Mouse (Mus musculus) brown adipose tissue, adult 24 weeks (tissue): ENCODE results near the gene Olfr910. TPM values are rescaled to one million over a fixed set of nuclear protein-coding genes. Genes with fewer than 3 reads are reported as not detected.

Source experiments
- H3K27ac ChIP-seq: fragments of 200-500 bp; replicated peaks from 2 replicates; pipeline ENCODE4 v1.5.1; 2012; ENCODE audit warnings: low read depth, mild to moderate bottlenecking, low read length
- H3K4me1 ChIP-seq: fragments of 200-500 bp; 2 replicates; pipeline ENCODE4 v1.6.1; 2012; ENCODE audit warnings: low read length, mixed read lengths; ENCODE audit not compliant: control insufficient read depth, insufficient read depth, insufficient read length
- H3K4me3 ChIP-seq: fragments of 200-500 bp; 2 replicates; pipeline ENCODE4 v1.5.1; 2012; ENCODE audit warnings: low read depth, mild to moderate bottlenecking, low read length, moderate library complexity; ENCODE audit not compliant: insufficient read depth
- polyA plus RNA-seq: library from polyadenylated mRNA; stranded (reverse); fragments of >200 nt; gene quantifications from 2 replicates; pipeline ENCODE4 v1.2.4, GENCODE M21; 2012; ENCODE audit not compliant: missing spikeins, insufficient read depth, insufficient read length

Gene Olfr910
- polyA plus RNA-seq: not detected in 2 replicates

GRCm38 (mm10) chr9:38537549-38537948 lies at the start of gene Olfr910:
Gene Olfr910 (plus strand): TSS chr9:38537849.
- H3K4me3 ChIP-seq: no peak within 1 kb of the TSS

GRCm38 (mm10) chr9:38495501-38495900 lies 42.1 kb upstream of the Olfr910 start, which contains the start of gene Olfr907:
Gene Olfr907 (plus strand): TSS chr9:38495801.
- no peak within 1 kb of the TSS for H3K4me3 ChIP-seq
- no peaks in the 10 kb centered on the region for H3K4me1 ChIP-seq
- no peak within 1 kb of the TSS for H3K27ac ChIP-seq

More at GRCm38 (mm10) chr9:38537549-38537948, at the start of gene Olfr910:
- Histone ChIP-seq H3K27ac (no peak within 1 kb of the TSS), H3K4me1 (no peaks in the 10 kb centered on the region)

- H3K27ac ChIP-seq: no peak overlapping the region
- H3K4me1 ChIP-seq: no peaks in the 10 kb centered on the region
- H3K4me3 ChIP-seq: no peak overlapping the region
Observed at GRCm38 (mm10) chr9:38512353-38512752, 25.3 kb upstream of the Olfr910 start.

- H3K27ac ChIP-seq: no peak within 1 kb of the TSS
- no peaks in the 10 kb centered on the region for H3K4me1 ChIP-seq
- H3K4me3 ChIP-seq: no peak within 1 kb of the TSS
Observed at GRCm38 (mm10) chr9:38521280-38521679, 16.4 kb upstream of the Olfr910 start, which contains the start of gene Olfr911-ps1. Gene Olfr911-ps1 (plus strand): TSS chr9:38521580.

GRCm38 (mm10) chr9:38579878-38580277 lies 42.2 kb downstream of the Olfr910 start, which contains the start of gene Olfr912:
Gene Olfr912 (plus strand): TSS chr9:38580178.
- Histone ChIP-seq H3K27ac (no peak within 1 kb of the TSS), H3K4me3 (no peak within 1 kb of the TSS), H3K4me1 (no peaks in the 10 kb centered on the region)

Other genes starting within 250 kb of the Olfr910 start
- not detected in 2 replicates for gene Olfr896-ps1, start 246.7 kb upstream of the Olfr910 start, polyA plus RNA-seq
- not detected in 2 replicates for gene Olfr25, start 208.8 kb upstream of the Olfr910 start, polyA plus RNA-seq
- not detected in 2 replicates for gene Olfr898, start 189.4 kb upstream of the Olfr910 start, polyA plus RNA-seq
- gene Olfr250, start 171.0 kb upstream of the Olfr910 start, polyA plus RNA-seq: not detected in 2 replicates
- gene Olfr251, start 160.8 kb upstream of the Olfr910 start, polyA plus RNA-seq: not detected in 2 replicates
- gene Olfr147, start 136.2 kb upstream of the Olfr910 start, polyA plus RNA-seq: not detected in 2 replicates
- not detected in 2 replicates for gene Olfr901, start 108.4 kb upstream of the Olfr910 start, polyA plus RNA-seq
- not detected in 2 replicates for gene Olfr902, start 90.2 kb upstream of the Olfr910 start, polyA plus RNA-seq
- not detected in 2 replicates for gene Olfr904, start 74.7 kb upstream of the Olfr910 start, polyA plus RNA-seq
- gene Olfr905, start 66.7 kb upstream of the Olfr910 start, polyA plus RNA-seq: not detected in 2 replicates
- gene Olfr906, start 50.8 kb upstream of the Olfr910 start, polyA plus RNA-seq: not detected in 2 replicates
- gene Olfr907, start 42.0 kb upstream of the Olfr910 start, polyA plus RNA-seq: not detected in 2 replicates
- not detected in 2 replicates for gene Olfr911-ps1, start 16.3 kb upstream of the Olfr910 start, polyA plus RNA-seq
- gene Olfr912, start 42.3 kb downstream of the Olfr910 start, polyA plus RNA-seq: not detected in 2 replicates
- not detected in 2 replicates for gene Olfr913, start 54.9 kb downstream of the Olfr910 start, polyA plus RNA-seq
- not detected in 2 replicates for gene Olfr914, start 67.3 kb downstream of the Olfr910 start, polyA plus RNA-seq
- not detected in 2 replicates for gene Olfr916, start 122.0 kb downstream of the Olfr910 start, polyA plus RNA-seq
- not detected in 2 replicates for gene Olfr917, start 128.0 kb downstream of the Olfr910 start, polyA plus RNA-seq
- gene Olfr918, start 136.8 kb downstream of the Olfr910 start, polyA plus RNA-seq: not detected in 2 replicates
- gene Olfr919, start 165.8 kb downstream of the Olfr910 start, polyA plus RNA-seq: not detected in 2 replicates
- gene Vwa5a, start 180.4 kb downstream of the Olfr910 start, polyA plus RNA-seq: 28.3 and 35.4 TPM in 2 replicates
- not detected in 2 replicates for gene Olfr920, start 214.4 kb downstream of the Olfr910 start, polyA plus RNA-seq
- gene Olfr921, start 235.2 kb downstream of the Olfr910 start, polyA plus RNA-seq: not detected in 2 replicates